Mouse (Mus musculus) lung, postnatal 0 days (tissue): ENCODE data around the gene Scaf1.

Source experiments
- CTCF ChIP-seq: IDR thresholded peaks from 2 replicates; pipeline ENCODE4 v1.5.1; 2016; ENCODE audit warnings: antibody characterized with exemption, mild to moderate bottlenecking
- EP300 ChIP-seq: IDR thresholded peaks from 2 replicates; pipeline ENCODE4 v1.6.1; 2016; ENCODE audit warnings: antibody characterized with exemption, mild to moderate bottlenecking, control low read depth

DNA sequence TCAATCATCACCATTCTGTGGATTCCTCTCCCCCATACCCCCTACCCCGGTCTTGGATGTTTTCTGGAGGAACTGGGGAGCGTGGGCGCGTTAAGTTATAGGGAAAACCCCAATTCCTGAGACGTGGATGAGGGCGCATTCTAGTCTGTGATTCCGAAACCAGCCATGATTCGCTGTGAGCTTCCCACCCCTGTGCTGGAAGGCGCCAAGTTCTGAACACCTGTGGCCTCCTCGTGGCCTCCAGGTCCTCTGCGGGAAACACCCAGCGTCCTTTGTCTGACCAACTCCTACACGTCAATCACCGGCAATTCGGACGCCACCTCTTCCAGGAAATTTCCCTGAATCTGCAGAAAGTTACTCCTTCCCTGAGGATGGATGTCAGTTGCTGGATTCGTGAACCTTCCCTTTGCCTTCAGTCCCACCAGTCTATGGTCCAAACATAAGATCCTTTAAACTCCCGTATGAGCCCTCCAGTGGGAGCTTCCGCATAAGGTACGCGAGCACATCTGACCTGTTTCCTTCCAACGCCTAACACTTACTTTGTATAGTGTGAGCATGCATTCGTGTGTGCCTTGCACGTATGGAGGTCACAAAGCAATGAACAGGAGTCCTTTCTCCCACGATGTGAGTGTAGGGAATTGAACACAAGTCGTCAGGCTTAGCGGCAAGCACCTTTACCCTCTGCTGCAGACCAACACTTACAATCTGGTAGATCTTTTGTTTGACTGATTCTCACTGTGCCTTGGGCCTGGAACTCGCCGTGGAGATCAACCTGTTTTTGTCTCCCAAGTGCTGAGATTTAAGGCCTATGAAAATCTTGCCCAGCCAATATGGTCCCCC, 29.1 kb downstream of the Scaf1 start:
- TF ChIP-seq EP300 (no peak), CTCF (peak; percentile 25; the same call in 1 of the 2 replicates)
